Mouse (Mus musculus) spleen, postnatal 10 days (tissue): ENCODE measurements around the gene Slc47a1.

Source experiments
- DNase-seq, 2 experiments: peaks; one replicate each; pipeline ENCODE4 v3.0.0; 2021 to 2022; ENCODE audit warnings: low spot score in 2 of 2

Gene Slc47a1

GRCm38 (mm10) chr11:61378651-61379050, 506 bp upstream of the Slc47a1 start:
- no peak for DNase-seq

DNA sequence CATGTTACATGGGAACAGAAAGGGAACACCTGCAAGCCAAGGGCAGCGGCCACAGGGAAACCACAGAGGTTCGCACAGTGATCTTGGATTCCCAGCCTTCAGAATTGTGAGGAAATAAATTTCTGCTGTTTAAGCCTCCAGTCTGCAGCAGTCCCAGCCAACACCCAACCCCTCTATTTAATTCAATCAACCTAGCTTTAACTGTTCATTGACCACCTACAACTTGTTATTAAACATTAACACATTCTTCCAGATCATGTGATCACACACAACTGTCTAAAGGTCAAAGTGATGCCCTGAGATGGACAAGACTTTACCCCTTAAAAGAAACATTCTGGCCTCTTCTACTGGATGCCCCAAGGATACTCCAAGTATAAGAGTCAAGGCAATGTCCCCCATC, 9.5 kb downstream of the Slc47a1 start:
- DNase-seq: no peak

DNA sequence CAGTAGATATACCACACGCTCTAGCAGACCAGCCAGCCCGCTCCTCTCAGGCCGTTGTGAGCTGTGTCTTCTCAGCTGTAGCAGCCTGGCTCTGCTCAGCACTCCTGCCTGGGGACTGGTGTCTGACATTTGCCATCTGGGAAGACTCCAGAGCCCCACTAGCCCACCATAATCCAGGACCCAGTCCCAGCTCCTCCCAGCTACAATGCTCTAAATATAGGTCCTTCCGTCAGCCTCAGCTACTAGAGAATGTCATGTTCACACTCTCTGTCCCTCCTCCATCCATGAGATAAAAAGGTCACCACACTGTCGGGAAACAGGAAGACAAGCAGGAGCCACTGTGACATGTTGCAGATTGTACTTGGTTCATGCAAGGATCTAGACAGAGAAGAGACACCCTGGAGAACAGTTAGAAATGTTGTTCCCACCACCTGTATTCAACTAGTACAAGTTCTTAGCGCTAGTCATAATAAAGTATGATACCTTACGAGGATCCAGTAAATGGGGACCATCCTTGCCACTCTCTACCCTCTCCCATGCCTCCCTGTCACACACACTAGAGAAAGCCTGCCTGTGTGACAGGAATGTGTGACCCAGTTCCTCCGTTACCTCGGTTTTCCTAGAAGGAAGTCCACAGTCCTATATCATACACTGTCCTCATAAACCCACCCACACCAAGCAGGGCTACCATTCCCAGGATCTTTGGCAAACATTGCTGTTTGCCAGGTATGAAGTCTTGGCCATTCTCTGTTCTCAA, 11.4 kb downstream of the Slc47a1 start:
- DNase-seq: no peak

GRCm38 (mm10) chr11:61365938-61366337, 12.2 kb downstream of the Slc47a1 start:
- DNase-seq: no peak

DNA sequence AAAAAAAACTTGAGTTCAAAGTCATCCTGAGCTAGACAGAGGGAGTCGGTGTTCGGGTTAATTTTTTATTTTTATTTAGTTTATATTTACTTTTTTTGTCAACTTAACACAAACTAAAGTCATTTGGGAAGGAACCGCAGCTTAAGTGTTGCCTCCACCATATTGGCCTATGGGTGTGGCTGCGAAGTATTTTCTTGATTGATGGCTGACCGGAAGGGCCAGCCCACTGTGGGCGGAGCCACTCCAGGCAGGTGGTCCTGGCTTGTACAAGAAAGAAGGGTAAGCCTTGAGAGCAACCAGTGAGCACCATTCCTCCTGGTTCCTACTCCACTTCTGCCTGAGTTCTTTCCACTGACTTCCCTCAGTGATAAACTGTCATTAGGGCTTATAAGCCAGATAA, 14.0 kb downstream of the Slc47a1 start:
- DNase-seq: no peak

DNA sequence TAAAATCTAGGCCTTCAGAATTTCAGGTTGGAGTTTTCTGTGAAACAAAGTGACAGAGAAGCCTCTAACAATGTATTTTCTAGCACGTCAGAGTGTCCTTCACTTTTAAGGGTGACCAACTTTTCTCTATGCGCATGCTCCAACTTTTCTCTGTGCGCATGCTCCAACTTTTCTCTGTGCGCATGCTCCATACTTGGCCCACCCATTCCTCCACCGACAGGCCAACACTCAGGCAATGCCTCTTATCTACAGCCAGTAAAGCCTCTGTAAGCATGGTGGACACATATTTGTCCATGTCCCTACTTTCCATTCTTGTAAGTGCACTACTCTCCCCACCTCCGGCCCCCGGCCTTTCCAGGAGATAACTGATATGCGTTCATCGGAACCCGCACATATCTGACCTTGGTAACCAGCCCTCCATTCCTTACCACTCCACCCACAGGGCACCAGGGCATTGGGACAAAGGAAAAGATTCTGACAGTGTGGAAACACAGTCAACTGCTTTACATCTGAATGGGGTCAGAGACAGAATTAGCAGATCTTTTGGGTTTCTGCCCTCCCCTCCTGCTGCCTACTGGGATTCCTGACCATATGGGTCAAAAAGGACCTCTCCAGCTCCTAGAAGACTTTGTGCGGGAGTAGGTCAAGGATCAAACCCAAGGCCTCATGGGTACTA, 16.5 kb downstream of the Slc47a1 start:
- no peak for DNase-seq

GRCm38 (mm10) chr11:61356600-61356999, 21.5 kb downstream of the Slc47a1 start:
- no peak for DNase-seq

GRCm38 (mm10) chr11:61356111-61356510, 22.0 kb downstream of the Slc47a1 start:
- no peak for DNase-seq

DNA sequence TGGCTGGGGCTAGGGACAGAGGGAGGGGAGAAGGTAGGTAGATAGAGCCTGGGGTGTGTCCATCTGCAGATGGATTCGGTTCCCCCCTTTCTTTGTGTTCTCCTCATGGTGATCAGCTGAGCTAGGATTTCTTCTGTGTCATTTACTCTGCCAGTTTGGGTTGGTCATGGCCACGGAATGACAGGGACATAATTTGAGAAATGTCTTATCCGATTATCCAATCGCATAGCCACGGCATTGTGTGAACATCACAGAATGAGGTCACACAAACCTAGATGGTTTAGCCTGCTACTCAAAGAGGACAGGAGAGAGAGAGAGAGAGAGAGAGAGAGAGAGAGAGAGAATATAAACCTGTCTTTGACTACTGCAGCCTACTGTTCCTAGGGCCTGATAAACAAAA, 22.8 kb downstream of the Slc47a1 start:
- no peak for DNase-seq

- no peak for DNase-seq
These were observed 23.8 kb downstream of the Slc47a1 start for GRCm38 (mm10) chr11:61354346-61354745.

- no peak for DNase-seq
These were observed 25.1 kb downstream of the Slc47a1 start for GRCm38 (mm10) chr11:61353038-61353437.

DNA sequence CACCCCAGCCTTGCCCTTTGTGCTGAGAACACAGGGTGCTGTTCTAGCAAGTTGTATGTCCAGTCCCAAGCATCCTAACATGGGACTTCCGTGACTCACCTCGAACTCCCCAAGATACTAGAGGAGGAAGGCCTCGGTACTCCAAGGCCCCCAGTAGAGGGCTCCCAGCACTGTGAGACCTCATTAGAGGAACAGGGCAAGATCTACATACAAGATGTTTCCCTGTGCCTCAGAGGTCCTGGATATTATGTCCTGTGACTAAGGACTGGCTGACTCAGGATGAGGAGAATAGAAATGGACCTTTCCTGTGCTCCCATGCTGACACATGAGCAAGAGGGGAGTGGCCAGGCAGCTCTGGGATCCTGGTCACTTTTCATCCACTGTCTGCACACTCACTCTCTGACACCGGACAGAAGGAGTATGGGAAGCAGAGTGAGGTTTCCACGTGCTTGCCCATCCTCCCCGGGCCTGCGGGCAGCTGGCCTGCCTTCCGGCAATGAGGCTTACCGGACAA, 25.9 kb downstream of the Slc47a1 start:
- no peak for DNase-seq

GRCm38 (mm10) chr11:61349337-61349736, 28.8 kb downstream of the Slc47a1 start:
- peak; percentile 29 to 76 for DNase-seq

DNA sequence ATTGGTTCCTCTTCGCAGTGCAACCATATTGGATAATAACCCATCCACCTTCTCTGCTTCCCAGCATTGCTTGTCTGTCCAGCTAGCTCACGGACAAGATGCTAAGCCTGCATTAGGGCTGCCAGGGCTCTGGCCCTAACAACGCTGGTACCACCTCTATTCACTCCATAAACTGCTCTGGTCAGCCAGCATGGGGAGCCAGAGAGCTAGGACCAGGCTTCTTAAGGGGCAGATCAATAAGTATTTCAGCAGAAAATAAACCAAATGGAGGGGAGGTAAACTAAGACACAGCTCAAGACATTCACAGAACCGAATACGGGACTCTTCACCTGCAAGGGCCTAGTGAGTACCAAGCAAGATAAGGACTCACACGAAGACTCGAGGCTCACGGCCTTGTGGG, 32.0 kb downstream of the Slc47a1 start:
- no peak for DNase-seq

GRCm38 (mm10) chr11:61342505-61343420, 35.4 kb downstream of the Slc47a1 start, which contains the start of gene Slc47a2:
Gene Slc47a2 (minus strand): TSS chr11:61342860.
- DNase-seq: peak in 1 of 2 experiments; percentile 28

DNA sequence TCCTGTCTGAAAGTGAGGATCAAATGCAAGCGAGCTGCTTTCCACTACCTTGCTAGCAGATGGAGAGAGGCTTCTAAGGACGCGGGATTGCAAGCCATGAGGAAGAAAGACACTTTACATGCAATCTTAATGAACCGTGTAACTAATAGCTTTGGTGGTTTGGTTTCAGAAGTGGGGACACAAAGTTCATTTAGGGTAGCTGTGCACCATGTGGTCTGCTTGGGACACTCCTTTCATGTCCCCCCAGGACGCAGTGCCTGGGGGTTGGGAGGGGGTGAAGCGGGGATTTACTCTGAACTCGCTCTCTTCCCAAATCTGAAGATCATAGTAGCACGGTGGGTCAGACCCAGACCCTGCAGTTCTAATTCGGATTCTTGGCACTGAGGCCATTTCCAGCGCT, 36.2 kb downstream of the Slc47a1 start:
- DNase-seq: no peak

DNA sequence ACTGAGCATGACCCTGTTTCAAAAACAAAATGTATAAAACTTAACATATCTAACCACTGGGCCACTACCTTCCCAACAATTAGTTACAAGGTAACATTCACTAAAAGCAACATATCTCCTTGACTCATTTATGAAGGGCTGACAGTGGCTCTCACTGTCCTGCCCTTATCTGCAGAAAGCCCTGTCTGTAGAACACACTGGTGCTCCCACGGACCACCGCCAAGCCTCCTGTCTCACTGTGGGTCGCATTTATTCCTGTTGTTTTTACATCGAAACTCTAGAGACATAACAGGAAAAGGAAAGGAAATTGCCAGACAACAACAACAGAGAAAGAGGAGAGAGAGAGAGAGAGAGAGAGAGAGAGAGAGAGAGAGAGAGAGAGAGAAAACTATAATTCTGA, 36.9 kb downstream of the Slc47a1 start:
- DNase-seq: no peak

DNA sequence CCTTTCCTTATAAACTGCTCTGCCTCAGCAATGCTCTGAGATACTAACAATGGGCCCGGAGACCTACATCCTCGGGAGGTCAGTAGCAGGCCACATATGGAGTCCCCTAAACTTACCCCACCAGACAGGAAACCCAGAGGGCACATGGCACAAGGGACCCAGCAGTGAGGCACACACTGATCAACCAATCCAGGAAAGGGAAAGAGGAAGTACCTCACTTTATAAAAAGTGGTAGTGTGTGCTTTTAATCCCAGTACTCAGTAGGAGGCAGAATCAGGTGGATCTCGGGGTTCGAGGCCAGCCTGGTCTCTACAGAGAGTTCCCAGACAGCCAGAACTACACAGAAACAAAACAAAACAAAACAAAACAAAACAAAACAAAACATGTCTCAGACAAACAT, 37.8 kb downstream of the Slc47a1 start:
- DNase-seq: no peak

DNA sequence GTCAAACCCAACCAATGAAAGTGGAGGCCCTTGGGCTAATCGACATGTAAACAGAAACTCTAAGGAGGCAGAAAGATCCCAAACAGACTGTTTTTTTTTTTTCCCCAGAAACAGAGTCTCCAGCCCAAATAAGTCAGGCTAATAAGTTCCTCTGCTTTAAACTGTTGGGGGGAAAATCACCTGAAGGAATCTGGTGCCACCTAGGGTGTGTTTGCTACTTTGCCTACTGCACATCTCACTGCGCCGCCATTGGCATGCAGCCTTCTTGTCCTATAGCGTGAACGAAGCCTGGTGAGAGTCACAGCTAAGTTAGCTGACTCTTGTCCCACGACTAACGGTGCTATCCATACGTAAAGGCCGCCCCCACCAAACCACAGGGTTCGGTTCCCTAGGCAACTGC, 40.6 kb downstream of the Slc47a1 start:
- no peak for DNase-seq

GRCm38 (mm10) chr11:61320904-61321687, 57.0 kb downstream of the Slc47a1 start:
- DNase-seq: no peak

GRCm38 (mm10) chr11:61319923-61320567, 58.1 kb downstream of the Slc47a1 start:
- DNase-seq: no peak
